Mouse (Mus musculus): ENCODE results near the gene Gm9936. TPM values are rescaled to one million over a fixed set of nuclear protein-coding genes. Genes with fewer than 3 reads are reported as not detected.

Gene Gm9936
- total RNA-seq, 2 experiments from 2014 or later = 2.5 to 3.4 TPM

Small RNA genes within 50 kb of the gene (microRNA-seq; reads per million reads assigned to microRNA genes)
- 18.4 reads per million, percentile 33 among the genes with 10 or more reads in this experiment for gene Mir6240

Other genes starting within 250 kb of the Gm9936 start
- 1 to 10 TPM in 1 of 2 experiments, under 1 TPM in 1; 0.64 to 1.1 TPM for gene Trpv4, start 200.3 kb downstream of the Gm9936 start, total RNA-seq (2021)
- gene Gltp, start 167.7 kb downstream of the Gm9936 start, total RNA-seq (2021) = 10 to 100 TPM; 15.3 to 16.8 TPM
- gene Tchp, start 150.9 kb downstream of the Gm9936 start, total RNA-seq (2021) = 10 to 100 TPM; 12.7 to 14.6 TPM
- gene Ankrd13a, start 84.0 kb downstream of the Gm9936 start, total RNA-seq (2021) = 10 to 100 TPM; 42.5 to 42.9 TPM
- 10 to 100 TPM; 58.3 to 59.1 TPM for gene Git2, start 83.2 kb downstream of the Gm9936 start, total RNA-seq (2021)
- gene 1500011B03Rik, start 35.2 kb downstream of the Gm9936 start, total RNA-seq (2021) = 100 to 1,000 TPM; 166 to 169 TPM
- gene 4930519G04Rik, start 5.0 kb downstream of the Gm9936 start, total RNA-seq (2021) = not detected
- 1 to 10 TPM; 1.2 TPM for gene Oasl2, start 38.3 kb upstream of the Gm9936 start, total RNA-seq (2021)
- not detected for gene Oasl1, start 64.6 kb upstream of the Gm9936 start, total RNA-seq (2021)
- gene 2210016L21Rik, start 83.5 kb upstream of the Gm9936 start, total RNA-seq (2021) = 100 to 1,000 TPM; 141 to 152 TPM
- not detected for gene Hnf1a, start 112.4 kb upstream of the Gm9936 start, total RNA-seq (2021)
- 100 to 1,000 TPM; 114 to 125 TPM for gene Sppl3, start 152.5 kb upstream of the Gm9936 start, total RNA-seq (2021)
- not detected for gene Gm10401, start 239.6 kb upstream of the Gm9936 start, total RNA-seq (2021)

All from left cerebral cortex, postnatal 4 days (tissue).